In genomic region chr19:46669802-46670201, GRCm38 (mm10) we compare ENCODE assay signal across 22 mouse cellular contexts. TPM values are rescaled to one million over a fixed set of nuclear protein-coding genes. Genes with fewer than 3 reads are reported as not detected.
"Had no signal": no experiment of that assay in that cellular context is flagged by ENCODE, and none has a peak within 500 bp of the region (broad histone marks: within the 10 kb centered on the region; RNA-seq: fewer than 3 reads in every experiment).

No protein-coding gene starts in this region.

- H3K36me3 ChIP-seq: limb, embryonic 10.5 days; liver, embryonic 15.5 days; lung, embryonic 15.5 days; midbrain, embryonic 10.5 days; midbrain, embryonic 15.5 days; neural tube, embryonic 13.5 days; stomach, embryonic 15.5 days had no signal

- H3K9me3 ChIP-seq: limb, embryonic 10.5 days; liver, embryonic 15.5 days; lung, embryonic 15.5 days; midbrain, embryonic 10.5 days; midbrain, embryonic 15.5 days; neural tube, embryonic 13.5 days; stomach, embryonic 15.5 days had no signal

- DNase-seq: kidney, adult 8-10 months; lung, postnatal 14 days; retina, postnatal 1 day; right cerebral cortex, postnatal 4 days; spleen, adult 18-20 months; thymus, adult 2 months; thymus, postnatal 25 days had no signal

- H3K9ac ChIP-seq: liver, embryonic 15.5 days; lung, embryonic 15.5 days; midbrain, embryonic 15.5 days; neural tube, embryonic 13.5 days; stomach, embryonic 15.5 days had no signal

- H3K27ac ChIP-seq: kidney, postnatal 0 days; limb, embryonic 10.5 days; lung, embryonic 15.5 days; macrophage; midbrain, embryonic 10.5 days; midbrain, embryonic 15.5 days; neural tube, embryonic 13.5 days; stomach, embryonic 15.5 days had no signal

- H3K4me2 ChIP-seq: liver, embryonic 15.5 days; lung, embryonic 15.5 days; midbrain, embryonic 15.5 days; neural tube, embryonic 13.5 days; stomach, embryonic 15.5 days had no signal

- ATAC-seq: intestine, postnatal 0 days; midbrain, embryonic 15.5 days had no signal

- H3K4me3 ChIP-seq: limb, embryonic 10.5 days; liver, embryonic 15.5 days; lung, embryonic 15.5 days; midbrain, embryonic 10.5 days; midbrain, embryonic 15.5 days; neural tube, embryonic 13.5 days; stomach, embryonic 15.5 days had no signal

- H3K27me3 ChIP-seq: midbrain, embryonic 15.5 days; neural tube, embryonic 13.5 days had no signal

- H3K4me1 ChIP-seq: lung, embryonic 15.5 days; stomach, embryonic 15.5 days had no signal

RNA-seq across cellular contexts. Expression of gene Cyp17a1, which starts 3.2 kb away (rescaled TPM):
- total RNA-seq: layer of hippocampus, adult 8-10 months; layer of hippocampus, postnatal 14 days; left cerebral cortex, adult 18-20 months; left cerebral cortex, postnatal 10 days had no signal
- polyA plus RNA-seq: intestine, postnatal 0 days; kidney, postnatal 0 days; limb, embryonic 10.5 days; lung, embryonic 15.5 days; macrophage; midbrain, embryonic 10.5 days; midbrain, embryonic 15.5 days; neural tube, embryonic 13.5 days; stomach, embryonic 15.5 days; urinary bladder, adult 2 months had no signal
